Mouse (Mus musculus) cortical plate, adult 2 months (tissue): ENCODE results near the gene Sarm1.

ENCODE experiments used
- CTCF ChIP-seq: fragments of 200-500 bp; IDR thresholded peaks from 2 replicates; pipeline ENCODE4 v1.5.1; 2011; ENCODE audit warnings: mild to moderate bottlenecking, control low read depth, low read length; ENCODE audit not compliant: insufficient read depth; ENCODE audit errors: extremely low read depth
- POLR2A ChIP-seq: fragments of 200-500 bp; IDR thresholded peaks from 2 replicates; pipeline ENCODE4 v1.6.1; 2011; ENCODE audit warnings: mild to moderate bottlenecking, low read length, control low read depth; ENCODE audit not compliant: insufficient read depth; ENCODE audit errors: extremely low read depth

DNA sequence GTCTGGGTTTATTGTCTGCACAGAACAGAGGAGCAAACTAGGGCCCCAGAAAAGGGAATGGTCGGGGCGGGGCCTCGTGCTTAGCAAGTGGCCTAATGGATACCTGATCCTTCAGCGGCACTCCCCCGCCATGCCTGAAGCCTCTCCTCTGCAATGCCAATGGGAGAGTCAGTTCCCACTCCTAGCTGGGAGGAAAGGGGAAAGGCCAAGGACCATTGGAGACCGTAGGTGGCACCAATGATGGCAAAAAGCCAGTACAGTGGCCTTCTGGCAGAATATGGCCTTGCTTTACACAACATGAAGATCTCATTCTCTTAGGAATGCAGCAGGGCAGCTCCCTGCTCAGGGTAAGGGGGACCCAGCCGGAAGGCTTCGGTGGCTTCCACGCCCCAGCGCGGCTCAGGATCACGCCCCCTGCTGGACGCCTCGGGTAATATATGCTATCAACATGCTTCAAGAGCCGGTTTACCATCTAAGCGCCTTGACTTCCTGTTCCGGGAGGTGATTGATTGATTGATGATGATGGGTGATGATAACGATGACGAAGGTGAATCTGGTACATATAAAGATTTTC is 61.7 kb downstream of the Sarm1 start:
- TF ChIP-seq CTCF: 0 out of 2 replicates have a peak, but pooled peaks have one; percentile 15
- no peak for TF ChIP-seq POLR2A
